Mouse (Mus musculus) liver, postnatal 0 days (tissue): ENCODE data around the gene Fbxw24. TPM values are rescaled to one million over a fixed set of nuclear protein-coding genes. Genes with fewer than 3 reads are reported as not detected.
"Not testable (repeated sequence)": the region's sequence is repeated elsewhere in the genome, so short reads cannot be mapped to it uniquely, and the experiment has no call there.

ENCODE experiments used
- ATAC-seq: fragments of 200-750 bp; cut with Nextera tagmentation; 2 replicates; pipeline ENCODE4 v1.8.0; 2017; ENCODE audit warnings: mild to moderate bottlenecking, moderate library complexity
- DNase-seq: peaks from one replicate; pipeline ENCODE4 v3.0.0-alpha.2; 2016
- H3K27ac ChIP-seq: fragments of 300-500 bp; sonication (generic); 2 replicates; pipeline ENCODE4 v1.5.1; 2014; ENCODE audit warnings: antibody characterized with exemption, moderate library complexity, mild to moderate bottlenecking, low read depth
- H3K27me3 ChIP-seq: fragments of 300-500 bp; sonication (generic); 2 replicates; pipeline ENCODE4 v1.6.1; 2014; ENCODE audit warnings: low read length, control low read depth, mixed read lengths; ENCODE audit not compliant: insufficient read depth
- H3K36me3 ChIP-seq: fragments of 300-500 bp; sonication (generic); replicated peaks from 2 replicates; pipeline ENCODE4 v1.6.1; 2014; ENCODE audit warnings: mild to moderate bottlenecking, control low read depth, low read length, moderate library complexity, mixed read lengths; ENCODE audit not compliant: insufficient read depth
- H3K4me1 ChIP-seq: fragments of 300-500 bp; sonication (generic); 2 replicates; pipeline ENCODE4 v1.6.1; 2014; ENCODE audit warnings: antibody characterized with exemption, mild to moderate bottlenecking, control low read depth; ENCODE audit not compliant: insufficient read depth
- H3K4me2 ChIP-seq: fragments of 300-500 bp; sonication (generic); 2 replicates; pipeline ENCODE4 v1.6.1; 2014; ENCODE audit warnings: low read depth, mild to moderate bottlenecking, low read length, moderate library complexity, mixed read lengths
- H3K4me3 ChIP-seq: fragments of 300-500 bp; sonication (generic); 2 replicates; pipeline ENCODE4 v1.5.1; 2014; ENCODE audit warnings: low read depth, low read length
- H3K9ac ChIP-seq: fragments of 300-500 bp; sonication (generic); replicated peaks from 2 replicates; pipeline ENCODE4 v1.6.1; 2014; ENCODE audit warnings: mild to moderate bottlenecking, moderate library complexity
- H3K9me3 ChIP-seq: fragments of 300-500 bp; sonication (generic); 2 replicates; pipeline ENCODE4 v1.6.1; 2016; ENCODE audit warnings: mild to moderate bottlenecking, control low read depth, low read length, mixed read lengths
- CTCF ChIP-seq: sonication (generic); IDR thresholded peaks from 2 replicates; pipeline ENCODE4 v1.5.1; 2016; ENCODE audit warnings: antibody characterized with exemption, low read depth
- EP300 ChIP-seq: IDR thresholded peaks from 2 replicates; pipeline ENCODE4 v1.6.1; 2016; ENCODE audit warnings: antibody characterized with exemption, low read depth, mild to moderate bottlenecking
- WGBS: fragments of 180-500 bp; shearing (Covaris S2); extraction: QIAGEN DNeasy Blood & Tissue Kit; methylation state at CpG from one replicate; pipeline ENCODE4 v1.1.7; 2014; ENCODE audit not compliant: insufficient replicate concordance; 5-methylcytosine and 5-hydroxymethylcytosine counted together
- polyA plus RNA-seq: library from polyadenylated mRNA; unstranded; fragments of >200 nt; fragmentation: Nextera tagmentation; extraction: Ambion mirVana; gene quantifications from 2 replicates; pipeline ENCODE4 v1.2.1, GENCODE M21; 2015

Gene Fbxw24
- polyA plus RNA-seq, 1 experiment from 2014 or later, result not detected

- DNase-seq (no peak), ATAC-seq (no peak)
- 47% methylated on average over 1 of the region's 1 CpGs for WGBS
- 0 out of 2 replicates have a peak, but pooled peaks cover 2% of the 10 kb centered on the region for H3K4me1 ChIP-seq
- TF ChIP-seq EP300 (no peak), CTCF (no peak)
- no peaks in the 10 kb centered on the region for H3K27me3 ChIP-seq
- no peaks in the 10 kb centered on the region for H3K9me3 ChIP-seq
- H3K4me2 ChIP-seq, result no peak overlapping the region
- H3K4me3 ChIP-seq, result no peak overlapping the region
- H3K9ac ChIP-seq, result no peak overlapping the region
- no peak overlapping the region for H3K27ac ChIP-seq
- H3K36me3 ChIP-seq, result no peaks in the 10 kb centered on the region
Measured at GRCm38 (mm10) chr9:109565546-109565945, 60.3 kb downstream of the Fbxw24 start.

GRCm38 (mm10) chr9:109562106-109562505 is 63.8 kb downstream of the Fbxw24 start:
- not testable (repeated sequence) for H3K4me3 ChIP-seq, H3K9me3 ChIP-seq, H3K4me2 ChIP-seq, ATAC-seq, H3K4me1 ChIP-seq, H3K36me3 ChIP-seq, H3K9ac ChIP-seq, DNase-seq, H3K27ac ChIP-seq, H3K27me3 ChIP-seq

- H3K27ac ChIP-seq, result no peak overlapping the region
- no peaks in the 10 kb centered on the region for H3K36me3 ChIP-seq
- no peak for ATAC-seq
- no peaks in the 10 kb centered on the region; the same call in 1 of the 2 replicates for H3K9me3 ChIP-seq
- WGBS, result 58% methylated on average over 3 of the region's 3 CpGs
- H3K4me2 ChIP-seq, result no peak overlapping the region
- DNase-seq, result no peak
- no peak overlapping the region for H3K9ac ChIP-seq
- no peaks in the 10 kb centered on the region for H3K27me3 ChIP-seq
- H3K4me3 ChIP-seq, result no peak overlapping the region
- no peaks in the 10 kb centered on the region for H3K4me1 ChIP-seq
- no peak for TF ChIP-seq CTCF
- TF ChIP-seq EP300, result no peak
Measured at GRCm38 (mm10) chr9:109552483-109552882, 73.4 kb downstream of the Fbxw24 start.

Other genes with a start within 250 kb of the Fbxw24 start
- not detected in 2 replicates for gene Fbxw22, start 221.8 kb downstream of the Fbxw24 start, polyA plus RNA-seq
- not detected in 2 replicates for gene Fbxw16, start 176.9 kb downstream of the Fbxw24 start, polyA plus RNA-seq
- gene Fbxw19, start 130.2 kb downstream of the Fbxw24 start, polyA plus RNA-seq, result not detected in 2 replicates
- gene Fbxw15, start 57.8 kb downstream of the Fbxw24 start, polyA plus RNA-seq, result not detected in 2 replicates
- gene Fbxw25, start 38.6 kb upstream of the Fbxw24 start, polyA plus RNA-seq, result not detected in 2 replicates
- not detected in 2 replicates for gene Fbxw18, start 76.6 kb upstream of the Fbxw24 start, polyA plus RNA-seq
- not detected in 2 replicates for gene Fbxw26, start 120.0 kb upstream of the Fbxw24 start, polyA plus RNA-seq
- gene Fbxw27, start 164.6 kb upstream of the Fbxw24 start, polyA plus RNA-seq, result not detected in 2 replicates
- gene Spink8, start 186.2 kb upstream of the Fbxw24 start, polyA plus RNA-seq, result not detected in 2 replicates
- 30.6 and 30.7 TPM in 2 replicates for gene Nme6, start 206.7 kb upstream of the Fbxw24 start, polyA plus RNA-seq
- gene Camp, start 223.6 kb upstream of the Fbxw24 start, polyA plus RNA-seq, result 659 and 684 TPM in 2 replicates
- 7.5 and 7.8 TPM in 2 replicates for gene Cdc25a, start 249.5 kb upstream of the Fbxw24 start, polyA plus RNA-seq